Mouse (Mus musculus) spleen, adult 2 months (tissue): Measurements from ENCODE around the gene Slc43a2.

Experiments used
- CTCF ChIP-seq: fragments of 200-500 bp; IDR thresholded peaks from 2 replicates; pipeline ENCODE4 v1.5.1; 2011; ENCODE audit warnings: mild to moderate bottlenecking, inconsistent platforms; ENCODE audit not compliant: insufficient read depth, insufficient read length, insufficient replicate concordance; ENCODE audit errors: extremely low read depth
- POLR2A ChIP-seq: fragments of 200-500 bp; IDR thresholded peaks from 2 replicates; pipeline ENCODE4 v1.6.1; 2011; ENCODE audit warnings: low read depth, low read length, inconsistent platforms

GRCm38 (mm10) chr11:75614769-75615168, 83.3 kb downstream of the Slc43a2 start:
- TF ChIP-seq CTCF (no peak), POLR2A (no peak)
